Mouse (Mus musculus): Measurements from ENCODE around the gene Samd4.

The Samd4 gene

DNA sequence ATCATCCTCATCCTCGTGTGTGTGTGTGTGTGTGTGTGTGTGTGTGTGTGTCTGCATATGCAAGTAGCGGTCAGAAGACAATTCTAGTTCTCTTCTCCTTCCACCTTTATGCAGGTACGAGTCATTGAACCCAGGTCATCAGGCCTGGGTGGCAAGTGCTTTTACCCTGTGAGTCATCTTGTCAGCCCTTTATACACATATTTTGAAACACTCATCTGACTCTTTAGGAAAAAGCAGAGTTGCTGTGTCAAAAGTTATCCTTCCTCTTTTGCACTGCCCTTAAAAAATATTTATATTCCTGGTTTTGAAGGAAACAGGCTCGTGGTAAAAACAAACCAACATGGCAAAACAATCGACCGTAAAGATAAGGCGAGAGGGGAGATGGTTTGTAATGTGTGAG, 29.8 kb downstream of the Samd4 start:
- DNase-seq, result no peak

DNA sequence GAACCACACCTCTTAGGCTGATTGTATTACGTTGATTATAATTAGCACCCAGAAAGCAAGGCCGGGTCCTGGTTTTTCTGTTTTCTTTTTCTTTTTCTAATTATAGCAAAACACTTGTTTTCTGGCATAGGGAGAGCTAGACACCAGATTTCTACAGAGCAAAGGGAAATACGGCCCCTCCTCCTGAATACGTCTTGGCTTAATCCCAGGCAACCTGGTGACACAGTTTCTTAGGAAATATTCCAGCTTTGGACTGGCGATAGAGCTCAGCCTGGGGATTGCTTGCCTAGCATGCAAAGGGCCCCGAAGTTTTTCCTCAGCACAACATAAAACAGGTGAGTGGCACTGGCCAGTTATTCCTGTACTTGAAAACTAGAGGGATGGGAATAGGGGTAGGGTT, 31.7 kb downstream of the Samd4 start:
- DNase-seq, result no peak

DNA sequence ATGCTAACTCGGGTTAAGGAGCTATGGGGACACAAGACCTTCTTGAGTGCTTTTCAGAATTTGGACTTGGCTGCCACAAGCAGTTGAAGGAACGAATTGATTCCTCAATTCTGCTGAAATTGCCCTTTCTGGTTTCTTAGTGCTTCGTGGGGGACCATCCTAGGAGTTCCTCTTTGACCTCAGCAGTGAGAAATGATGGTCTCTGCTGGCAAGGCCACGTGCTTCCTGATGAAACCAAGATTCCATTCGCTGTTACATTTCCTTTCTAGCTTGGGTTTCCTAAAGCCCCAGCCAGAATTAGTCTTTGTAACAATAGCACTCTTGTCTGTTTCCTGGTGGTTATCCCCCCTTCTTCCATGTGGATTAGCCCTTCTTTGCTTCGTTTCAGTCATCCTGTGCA, 32.9 kb downstream of the Samd4 start:
- DNase-seq, result peak; percentile 17 to 23

DNA sequence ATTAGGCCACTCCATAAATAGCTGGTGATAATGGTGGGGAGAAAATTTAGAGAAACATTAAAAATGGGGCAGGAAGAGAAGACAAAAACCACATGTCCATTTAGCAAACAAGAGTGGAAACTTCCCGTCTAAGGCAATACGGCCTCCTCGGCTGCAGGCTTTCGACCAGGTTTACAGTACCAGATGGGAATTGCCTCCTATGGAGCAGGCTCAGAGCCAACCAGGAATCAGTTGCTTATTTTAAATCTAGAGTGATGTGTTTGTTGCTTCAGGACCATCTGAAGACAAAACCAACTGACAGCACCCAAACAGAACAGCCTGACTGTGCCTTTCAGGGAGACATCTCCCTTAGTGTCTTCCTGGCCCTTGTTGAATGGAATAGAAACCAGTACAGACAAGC, 33.9 kb downstream of the Samd4 start:
- no peak for DNase-seq

DNA sequence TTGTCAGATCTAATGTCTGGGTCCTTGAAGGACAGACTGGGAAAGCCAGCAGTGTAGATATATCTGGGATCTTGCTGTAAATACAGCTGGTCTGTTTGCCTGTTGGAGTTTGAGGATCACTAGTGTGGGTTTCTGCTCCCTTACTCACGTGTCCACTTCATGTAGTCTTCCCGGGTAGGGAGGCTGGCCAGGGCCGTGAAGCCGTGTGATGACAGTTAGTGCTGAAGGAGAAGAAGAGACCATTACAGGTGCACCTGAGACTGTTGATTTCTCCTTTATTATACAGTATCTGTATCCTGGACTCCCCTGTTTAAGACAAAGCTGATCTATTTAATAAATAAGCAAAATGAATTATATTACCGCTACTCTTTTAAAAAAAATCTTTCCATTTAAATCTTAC, 34.5 kb downstream of the Samd4 start:
- DNase-seq, result no peak

DNA sequence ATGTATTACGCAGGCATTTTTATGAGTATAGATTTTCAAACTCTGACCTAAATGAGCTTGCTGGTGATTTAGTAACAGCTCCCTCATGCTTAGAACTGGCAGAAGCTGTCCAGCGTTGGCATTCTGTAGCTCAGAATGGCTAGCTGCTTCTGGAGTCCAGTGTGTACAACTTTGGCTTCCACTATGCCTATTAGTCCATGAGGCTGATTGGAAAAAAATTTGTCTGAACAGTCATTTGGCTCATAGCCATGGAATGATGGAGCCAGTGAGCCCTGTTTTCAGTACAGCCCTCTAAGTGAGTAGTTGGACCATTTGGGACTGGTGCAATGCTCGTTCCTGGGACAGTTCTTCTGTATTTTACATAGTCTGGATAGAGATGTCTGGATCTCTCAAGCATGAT, 34.9 kb downstream of the Samd4 start:
- DNase-seq, result no peak

DNA sequence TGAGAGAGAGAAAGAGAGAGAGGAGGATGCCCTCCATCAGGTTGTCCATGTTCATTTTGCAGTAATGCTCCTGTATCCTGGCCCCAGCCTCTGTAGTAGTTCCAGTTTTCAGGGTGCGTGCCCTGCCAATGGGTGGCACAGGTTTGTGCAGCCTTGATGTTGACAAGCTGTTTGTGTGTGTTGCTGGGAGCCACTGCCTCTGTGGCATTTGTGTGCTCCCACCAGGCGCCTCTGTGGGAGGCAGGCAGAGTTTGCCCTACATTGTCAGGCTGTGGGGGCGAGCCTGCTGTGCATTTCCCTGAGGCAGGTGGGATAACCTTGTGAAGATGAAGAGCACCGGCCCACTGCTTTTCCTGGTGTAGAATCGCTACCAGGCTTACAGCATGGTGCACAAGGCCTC, 37.8 kb downstream of the Samd4 start:
- DNase-seq, result no peak

DNA sequence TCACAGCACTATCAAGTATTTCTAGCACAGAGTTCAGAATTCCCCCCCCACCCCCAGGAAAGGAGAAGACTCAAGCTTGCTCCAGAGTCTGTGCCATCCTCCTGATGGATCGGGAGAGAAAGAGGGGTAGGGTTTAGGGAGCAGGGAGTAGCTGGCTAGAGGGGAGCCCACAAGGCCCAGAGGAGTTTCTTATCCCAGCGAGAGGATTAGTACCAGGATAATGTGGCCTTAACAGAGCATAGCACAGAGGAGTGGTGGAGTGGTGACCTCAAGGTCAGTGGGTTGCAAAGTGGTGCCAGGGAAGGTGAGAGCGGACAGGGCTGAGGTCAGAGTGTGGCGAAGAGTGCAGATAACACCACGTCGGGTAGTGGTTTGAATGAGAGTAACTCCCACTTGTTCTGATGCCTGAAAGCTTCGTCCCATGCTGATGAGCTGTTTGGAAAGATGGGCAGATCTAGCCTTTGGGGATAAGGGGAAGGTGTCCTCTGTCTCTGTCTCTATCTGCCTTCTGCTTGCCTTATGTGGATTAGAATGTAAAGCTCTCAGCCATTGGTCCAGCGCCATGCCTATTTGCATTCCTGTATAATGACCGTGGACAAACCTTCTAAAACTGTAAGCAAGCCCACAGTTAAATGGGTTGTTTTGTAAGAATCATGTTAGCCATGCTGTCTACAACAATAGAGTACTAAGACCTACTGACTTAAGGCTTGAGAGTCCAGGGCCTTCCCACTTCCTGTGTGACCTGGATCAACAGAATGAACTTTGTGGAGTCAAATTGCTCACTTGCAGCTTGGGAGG, 38.7 kb downstream of the Samd4 start:
- no peak for DNase-seq

DNA sequence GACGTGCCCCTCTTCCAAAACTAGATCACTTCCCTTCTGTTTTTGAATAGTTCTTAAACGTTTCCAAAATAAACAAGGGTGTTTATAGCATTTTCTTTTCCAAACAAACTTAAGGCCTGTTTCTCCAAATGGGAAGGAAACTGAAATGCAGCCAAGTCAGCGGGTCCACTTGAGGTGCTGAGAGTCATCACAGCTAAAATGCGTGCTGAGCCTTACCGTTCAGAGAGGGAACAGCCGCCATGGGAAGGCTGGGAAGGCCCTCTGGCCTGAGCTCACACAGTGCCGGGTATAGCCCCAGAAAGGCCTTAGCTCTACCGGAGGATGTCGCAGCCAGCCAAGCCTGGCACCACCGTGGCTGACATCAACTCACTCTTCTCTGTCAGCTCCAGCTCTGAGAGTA, 41.3 kb downstream of the Samd4 start:
- peak; percentile 23 to 26 for DNase-seq

DNA sequence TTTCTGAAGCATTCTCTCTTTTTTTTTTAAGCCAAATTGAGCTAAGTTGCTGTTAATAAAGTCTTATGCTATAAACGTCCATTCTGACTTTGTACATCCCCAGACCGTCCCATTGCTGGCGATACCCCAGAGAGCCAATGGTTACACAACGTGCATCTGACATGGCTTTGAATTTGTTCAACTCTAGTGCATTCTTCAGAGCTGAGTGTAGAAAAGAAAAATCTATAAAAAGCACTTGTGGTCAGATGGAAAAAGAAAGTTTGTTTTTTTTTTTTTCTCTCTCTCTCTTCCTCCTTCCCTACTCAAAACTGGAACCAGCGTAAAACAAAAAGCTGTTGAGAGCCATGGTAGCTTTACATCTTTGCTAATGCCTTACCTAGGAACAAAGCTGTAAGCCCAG, 41.8 kb downstream of the Samd4 start:
- DNase-seq, result no peak

DNA sequence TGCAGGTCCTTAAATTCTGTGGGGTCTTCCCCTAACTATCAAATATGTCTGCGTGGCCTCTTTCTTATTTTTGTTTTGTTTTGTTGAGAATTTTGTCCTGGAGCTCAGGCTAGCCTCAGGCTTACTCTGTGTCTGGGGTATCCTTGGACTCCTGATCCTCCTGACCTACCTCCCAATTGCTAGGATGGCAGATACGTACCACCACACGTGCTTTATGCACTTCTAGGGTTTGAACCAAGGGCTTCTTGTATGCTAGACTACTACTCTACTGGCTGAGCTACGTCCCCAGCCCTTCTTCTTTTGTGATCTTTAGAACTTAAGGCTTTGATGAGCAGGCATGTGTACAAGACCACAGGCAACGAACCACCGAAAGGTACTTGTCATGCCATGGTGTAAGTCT, 45.9 kb downstream of the Samd4 start:
- DNase-seq, result no peak

DNA sequence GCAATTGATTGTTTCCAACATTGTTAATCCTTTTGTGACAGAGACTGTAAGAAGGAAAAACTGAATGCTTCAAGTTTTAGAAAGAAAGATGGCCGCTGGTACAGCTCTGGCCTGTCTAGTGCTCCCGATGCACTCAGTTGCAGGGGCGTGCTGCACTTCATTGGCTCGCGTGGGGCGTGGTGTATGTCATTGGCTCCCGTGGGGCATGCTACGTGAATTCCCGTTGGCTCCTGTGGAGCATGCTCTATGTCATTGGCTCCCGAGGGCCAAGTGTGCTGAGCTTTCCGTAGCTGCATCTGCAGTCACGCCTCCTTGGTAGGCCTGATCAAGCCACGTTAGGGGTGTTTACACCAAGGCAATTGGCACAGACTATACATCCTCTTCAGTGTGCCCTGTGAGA, 49.5 kb downstream of the Samd4 start:
- DNase-seq, result no peak

DNA sequence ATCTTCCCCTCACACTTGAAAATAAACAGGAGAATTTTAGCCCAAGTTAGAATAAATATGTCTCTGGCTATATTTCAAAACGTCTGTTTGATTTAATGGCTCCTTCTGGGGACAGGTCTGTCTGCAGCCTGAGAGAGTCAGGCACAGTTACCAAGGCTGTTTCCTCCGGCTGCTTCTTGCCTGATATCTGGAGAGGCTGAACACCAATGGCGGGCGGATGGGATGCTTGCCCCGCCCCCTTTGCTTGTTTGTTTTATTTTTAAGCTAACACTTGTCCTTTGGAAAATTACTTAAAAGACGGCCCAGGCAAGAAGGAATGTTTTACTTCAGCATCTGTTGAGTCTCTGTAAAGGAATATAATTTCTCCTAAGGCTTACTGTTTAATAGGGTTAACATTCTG, 50.1 kb downstream of the Samd4 start:
- DNase-seq, result peak; percentile 25 to 41

DNA sequence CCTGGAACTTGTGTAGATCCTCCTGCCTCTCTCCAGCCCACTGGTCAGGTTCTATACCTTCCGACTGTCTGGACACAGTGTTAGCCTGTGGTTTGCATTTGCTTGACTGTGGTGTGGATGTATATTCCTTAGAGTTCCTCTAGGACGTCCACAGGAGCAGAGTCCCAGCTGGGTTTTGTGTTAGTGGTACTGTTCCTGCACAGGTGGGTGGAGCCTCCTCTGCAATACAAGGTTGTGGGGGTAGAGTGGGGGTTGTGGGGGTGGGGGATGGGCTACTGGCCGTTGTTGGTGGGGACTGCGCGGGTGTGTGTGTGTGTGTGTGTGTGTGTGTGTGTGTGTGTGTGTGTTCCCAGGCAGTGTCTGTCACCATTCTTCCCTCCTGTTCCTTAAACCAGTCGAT, 58.4 kb downstream of the Samd4 start:
- no peak for DNase-seq

DNA sequence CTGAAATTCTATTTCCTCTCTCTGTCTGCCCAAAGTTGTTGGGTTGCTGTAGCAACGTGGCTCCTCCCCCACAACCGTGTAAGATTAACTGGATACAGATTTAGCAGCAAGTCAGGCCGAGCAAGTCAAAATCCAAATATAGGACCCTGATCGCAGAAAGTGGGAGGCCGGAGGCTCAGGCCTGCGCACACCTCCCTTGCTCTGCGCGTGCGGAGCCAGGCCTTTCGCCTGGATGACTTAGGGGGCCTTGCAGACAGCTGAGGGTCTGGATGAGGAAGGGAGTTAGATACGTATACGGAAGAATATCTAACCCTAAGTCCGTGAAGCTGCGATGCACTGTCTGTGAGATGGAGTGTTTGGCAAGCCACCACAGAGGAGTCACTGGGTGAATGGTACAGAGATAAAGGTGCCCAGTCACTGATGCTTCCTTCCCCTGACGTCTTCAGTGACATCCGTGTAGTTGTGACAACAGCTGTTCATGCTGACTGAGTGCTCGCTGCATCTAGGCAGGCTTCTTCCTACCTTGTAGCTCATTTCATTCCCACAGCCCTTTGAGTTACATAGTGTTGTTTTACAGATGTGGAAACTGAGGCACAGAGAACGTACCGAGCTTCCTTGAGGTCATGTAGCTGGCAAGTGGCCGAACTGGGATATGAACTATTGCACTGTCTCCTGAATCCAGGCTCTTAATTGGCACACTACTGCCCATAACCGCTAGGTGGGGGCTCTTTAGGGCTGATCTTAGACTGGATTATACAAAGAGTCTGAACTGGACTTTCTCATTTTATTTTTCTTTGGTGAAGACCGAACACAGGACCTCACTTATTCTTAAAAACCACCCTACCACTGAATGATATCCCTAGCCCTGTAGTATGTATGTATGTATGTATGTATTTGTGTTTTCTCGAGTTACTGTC, 59.5 kb downstream of the Samd4 start:
- DNase-seq, result peak in 1 of 2 experiments; percentile 14

DNA sequence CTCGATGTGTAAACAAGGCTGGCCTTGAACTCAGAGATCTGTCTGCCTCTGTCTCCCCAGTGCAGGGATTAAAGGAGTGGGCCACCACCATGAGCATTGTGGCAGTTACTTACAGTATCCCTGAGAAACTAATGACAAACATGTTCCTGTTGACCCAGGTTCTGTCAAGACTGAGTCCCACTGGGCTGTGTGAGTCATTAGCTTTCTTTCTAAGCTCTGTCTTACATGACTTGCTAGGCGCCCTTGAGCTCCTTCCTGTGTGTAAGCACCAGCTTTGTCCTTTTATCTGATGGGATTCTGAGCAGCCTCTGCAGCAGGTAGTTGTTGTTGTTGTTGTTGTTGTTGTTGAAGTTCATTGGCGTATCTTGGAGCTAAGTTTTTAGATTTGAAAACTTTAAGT, 61.8 kb downstream of the Samd4 start:
- no peak for DNase-seq

DNA sequence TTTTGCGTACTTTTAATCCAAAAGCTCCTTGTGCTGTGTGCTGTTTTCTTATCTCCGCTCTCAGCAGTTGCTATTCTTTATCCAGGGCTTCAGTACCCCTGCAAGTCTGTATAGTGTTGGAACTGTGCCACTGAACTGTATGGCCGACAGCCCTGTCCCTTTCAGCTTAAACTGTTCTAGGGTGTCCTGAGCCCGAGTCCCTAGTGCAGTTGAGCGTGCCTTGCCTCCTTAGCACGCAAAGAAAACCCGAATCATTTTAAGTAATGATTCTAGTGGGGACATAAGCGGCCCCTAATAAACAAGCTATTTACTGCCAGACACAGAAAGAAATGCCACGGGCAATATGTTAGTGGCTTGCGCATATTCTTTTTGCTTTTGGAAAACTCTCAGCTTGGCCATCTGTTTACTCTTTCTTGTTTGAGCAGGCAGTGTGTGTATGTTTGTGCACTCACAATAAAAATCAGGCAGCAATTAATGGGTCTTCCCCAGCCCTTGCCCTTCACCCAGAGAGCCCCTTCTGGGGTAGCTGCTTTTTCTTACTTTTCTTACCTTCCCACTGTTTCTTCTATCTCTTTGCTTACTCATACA, 63.3 kb downstream of the Samd4 start:
- no peak for DNase-seq

DNA sequence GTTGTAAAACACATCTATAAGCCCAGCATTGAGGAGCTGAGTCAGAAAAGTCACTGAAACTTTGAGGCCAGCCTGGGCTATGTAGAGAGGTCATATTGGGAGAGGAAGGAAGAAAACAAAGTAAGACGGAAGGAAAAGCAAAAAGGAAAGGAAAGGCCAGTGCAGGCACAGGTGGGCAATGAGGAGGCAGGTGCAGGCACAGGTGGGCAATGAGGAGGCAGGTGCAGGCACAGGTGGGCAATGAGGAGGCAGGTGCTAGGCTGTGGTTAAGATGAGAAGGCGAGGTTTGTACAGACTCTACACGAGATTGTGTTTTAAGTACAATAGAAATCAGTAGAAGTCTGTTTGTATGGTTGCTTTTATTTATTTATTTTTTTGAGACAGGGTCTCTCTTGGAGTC, 65.0 kb downstream of the Samd4 start:
- DNase-seq, result no peak

DNA sequence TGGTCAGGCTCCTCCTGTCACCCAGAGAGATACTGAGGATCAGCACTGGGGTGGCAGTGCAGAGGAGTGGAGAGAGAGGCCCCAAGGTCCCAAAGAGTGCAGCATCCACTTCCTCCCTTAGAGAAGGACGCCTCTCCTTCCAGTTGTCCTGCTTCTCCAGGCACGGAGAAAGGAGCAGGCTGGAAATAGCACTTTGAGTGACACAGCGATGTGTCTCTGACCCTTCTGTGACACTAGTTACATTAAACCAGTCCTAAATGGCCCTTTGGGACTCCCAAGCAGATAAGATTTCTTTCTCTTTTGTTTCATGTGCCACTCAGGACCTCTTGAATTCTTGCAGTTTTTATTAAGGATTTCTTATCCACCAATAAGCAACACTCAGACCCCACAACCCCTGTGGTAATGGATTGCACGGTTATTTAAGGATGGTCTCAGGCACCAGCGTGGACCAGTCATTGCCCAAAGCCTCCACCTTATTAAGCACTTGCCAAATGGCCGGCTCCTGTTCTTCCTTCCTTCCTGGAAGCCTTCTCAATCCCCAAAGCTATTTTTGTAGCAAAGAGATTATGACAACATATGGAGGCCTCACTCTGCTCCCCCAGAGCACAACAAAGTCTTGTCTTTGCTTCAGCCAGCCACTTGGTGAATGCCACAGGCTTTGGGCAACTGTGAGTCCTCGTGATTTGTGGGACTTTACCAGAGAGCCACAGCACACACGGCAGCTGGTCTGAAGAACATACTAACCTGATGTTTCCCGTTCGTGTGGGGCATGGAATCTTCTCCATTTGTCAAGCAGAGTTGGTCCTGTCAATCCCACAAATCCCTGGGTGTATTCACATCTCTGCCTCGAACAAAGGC, 68.1 kb downstream of the Samd4 start:
- no peak for DNase-seq

DNA sequence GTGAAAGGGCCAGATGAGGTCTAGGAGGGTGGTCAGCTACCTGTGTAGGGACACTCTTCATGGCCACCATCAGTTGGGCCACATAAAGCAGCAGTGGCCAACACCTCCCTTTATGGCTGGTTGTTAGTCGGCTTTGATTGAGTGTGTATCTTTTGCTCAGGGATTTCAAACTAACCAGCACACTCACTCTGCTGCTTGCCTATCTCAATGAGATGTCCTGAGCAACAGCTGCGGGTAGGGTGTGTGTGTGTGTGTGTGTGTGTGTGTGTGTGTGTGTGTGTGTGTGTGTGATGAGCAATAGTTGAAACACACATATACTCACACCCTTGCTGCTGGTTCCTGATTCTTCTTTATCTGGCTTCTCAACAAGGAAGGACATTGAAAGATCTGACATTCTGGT, 69.6 kb downstream of the Samd4 start:
- no peak for DNase-seq

DNA sequence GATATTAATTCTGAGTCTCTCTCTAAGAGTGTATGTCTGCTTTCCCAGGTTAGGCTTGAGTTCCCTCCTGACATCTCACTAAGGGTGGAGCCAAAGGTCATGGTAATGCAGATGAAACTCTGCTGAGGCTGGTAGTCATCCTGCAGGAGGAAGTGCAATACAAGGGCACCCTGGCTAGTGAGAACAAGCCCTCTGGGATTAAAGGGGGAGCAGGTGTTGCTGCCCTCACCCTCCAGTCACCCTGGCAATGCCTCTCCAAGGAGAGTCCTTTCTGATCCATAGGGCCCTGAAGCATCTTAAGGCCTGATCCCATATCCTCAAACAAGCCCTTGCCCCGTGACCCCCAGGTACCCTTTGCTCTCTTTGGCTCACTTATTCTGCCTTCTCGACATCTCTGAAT, 72.5 kb downstream of the Samd4 start:
- DNase-seq, result no peak

DNA sequence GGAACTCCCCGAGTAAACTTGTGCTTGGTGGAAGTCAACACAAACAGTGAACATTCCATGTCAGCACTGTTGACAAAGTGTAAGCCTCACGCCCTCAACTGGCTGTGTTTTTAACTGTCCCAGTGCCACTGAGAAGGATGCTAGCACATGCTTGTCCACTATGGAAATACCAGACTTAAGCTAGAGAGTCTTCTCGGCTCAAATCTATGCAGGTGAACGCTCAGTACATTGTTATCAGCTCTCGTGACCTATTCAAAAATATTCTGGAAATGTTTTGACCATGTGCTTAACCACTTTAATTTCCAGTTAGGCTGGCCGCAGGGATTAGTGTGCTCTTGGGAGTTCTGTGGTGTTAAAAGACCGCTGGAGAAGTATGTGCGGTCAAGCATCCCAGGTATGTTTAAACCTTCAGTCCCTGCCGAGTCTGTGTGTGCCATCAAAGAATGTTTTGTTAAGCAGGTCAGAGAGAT, 73.0 kb downstream of the Samd4 start:
- peak in 1 of 2 experiments; percentile 31 for DNase-seq

DNA sequence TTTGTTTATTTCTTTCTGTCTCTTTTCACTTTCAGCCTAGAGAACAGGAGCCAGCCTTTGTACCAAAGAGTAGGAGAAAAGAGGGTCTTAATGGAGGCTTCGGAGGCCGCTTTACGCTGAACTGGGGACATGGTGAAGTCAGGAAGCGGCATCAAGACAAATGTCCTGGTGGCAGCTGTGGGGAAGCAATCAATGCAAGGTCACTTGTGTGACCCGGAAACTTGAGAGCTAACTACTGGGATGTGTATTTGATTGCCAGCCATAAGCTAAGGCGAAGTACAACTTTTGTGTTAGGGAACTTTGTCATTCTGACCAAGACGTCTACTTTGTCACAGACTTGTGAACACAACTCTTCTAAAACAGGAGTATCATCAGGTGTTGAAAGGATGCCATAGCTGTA, 73.5 kb downstream of the Samd4 start:
- no peak for DNase-seq

All from kidney, adult 8-10 months (tissue).